Mouse (Mus musculus) leukemia stem cell, adult 10-12 weeks (primary cell): Measurements from ENCODE around the gene Actl6b. TPM values are rescaled to one million over a fixed set of nuclear protein-coding genes. Genes with fewer than 3 reads are reported as not detected.

Experiments
- polyA plus RNA-seq: library from polyadenylated mRNA; stranded (reverse); fragments of >175 nt; gene quantifications from 2 replicates; pipeline ENCODE4 v1.2.3, GENCODE M21; 2012; ENCODE audit warnings: low replicate concordance

The Actl6b gene
- not detected in 2 replicates for polyA plus RNA-seq

DNA sequence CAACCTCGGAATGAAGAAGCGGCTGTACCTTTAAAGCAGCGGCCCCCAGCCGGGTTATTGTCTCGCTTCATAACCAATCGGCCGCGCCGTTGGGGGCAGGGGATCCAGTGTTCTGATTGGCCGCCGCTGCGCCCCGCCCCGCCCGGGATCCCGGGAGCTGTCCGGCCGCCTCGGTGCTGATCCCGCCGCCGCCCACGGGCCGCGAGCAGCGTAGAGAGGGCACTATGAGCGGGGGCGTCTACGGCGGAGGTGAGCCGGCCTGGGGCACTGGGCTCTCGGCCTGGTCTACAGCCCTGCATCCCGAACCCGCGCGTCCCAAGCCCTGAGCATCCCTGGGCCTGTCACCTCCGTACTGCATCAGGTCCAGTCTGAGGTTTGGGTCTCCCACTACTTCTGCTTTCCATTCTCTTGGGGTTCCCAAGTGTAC, at the start of gene Actl6b:
Gene Actl6b (plus strand): TSS at position 107 of the 427 bp plus-strand sequence.

DNA sequence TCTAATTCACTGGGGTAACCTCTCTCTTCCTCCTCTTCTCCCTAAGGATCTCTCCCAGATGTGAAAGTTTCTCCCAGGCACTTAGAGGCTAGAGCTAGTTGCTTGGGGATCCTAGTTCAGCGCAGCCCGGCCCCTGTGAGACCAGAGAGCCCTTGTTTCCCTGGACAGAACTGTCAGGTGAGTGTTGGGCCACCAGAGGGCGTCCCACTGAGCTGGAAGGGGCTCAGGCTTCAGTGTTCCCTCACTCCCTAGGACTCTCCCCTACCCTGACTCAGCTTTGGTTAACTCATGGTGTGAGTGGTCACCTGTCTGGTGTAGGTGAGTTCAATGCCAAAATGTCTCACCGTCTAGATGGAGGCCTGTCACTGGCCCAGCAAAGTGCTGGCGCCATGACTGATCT, 34.9 kb upstream of the Actl6b start, which contains the start of gene Gigyf1:
Gene Gigyf1 (plus strand): TSS at position 113 of the 400 bp plus-strand sequence.

DNA sequence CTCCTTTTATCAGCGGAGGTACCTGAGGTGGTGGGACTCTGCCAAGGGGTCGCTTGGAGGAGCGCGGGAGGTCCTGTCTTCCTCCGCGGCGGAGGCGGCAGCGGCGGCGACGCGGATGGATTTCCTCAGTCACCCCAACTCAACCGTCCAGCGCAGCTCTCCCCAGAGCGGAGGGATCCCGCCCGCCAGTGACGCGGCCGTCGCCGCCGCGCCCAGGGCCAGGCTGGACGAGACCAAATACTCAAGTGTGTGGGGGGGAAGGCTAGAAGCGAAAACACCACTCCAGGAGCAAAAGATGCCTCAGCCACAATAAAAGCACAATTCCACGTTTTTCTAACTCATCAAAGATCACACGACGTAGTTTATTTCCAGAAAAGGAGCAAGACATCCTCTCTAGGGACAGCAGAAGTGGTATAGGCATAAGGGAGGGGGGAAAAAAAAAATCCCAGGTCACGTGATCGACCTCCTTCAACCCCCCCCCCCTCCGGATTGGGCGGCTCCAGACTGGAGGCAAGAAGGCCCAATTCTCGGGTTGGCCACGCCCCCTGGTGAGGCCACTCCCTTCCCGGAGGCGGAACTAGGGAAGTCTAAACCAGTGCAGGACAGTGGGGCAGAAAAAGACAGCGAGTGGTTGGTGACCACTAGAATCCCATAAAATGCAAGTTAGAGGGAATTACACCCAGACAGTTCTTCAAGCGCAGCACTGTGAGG, 20.0 kb upstream of the Actl6b start, which contains the start of the genes Epo and Gnb2:
Gene Epo (minus strand): TSS at position 126 of the 711 bp plus-strand sequence.
Gene Gnb2 (minus strand): TSS at position 394 of the 711 bp plus-strand sequence.

DNA sequence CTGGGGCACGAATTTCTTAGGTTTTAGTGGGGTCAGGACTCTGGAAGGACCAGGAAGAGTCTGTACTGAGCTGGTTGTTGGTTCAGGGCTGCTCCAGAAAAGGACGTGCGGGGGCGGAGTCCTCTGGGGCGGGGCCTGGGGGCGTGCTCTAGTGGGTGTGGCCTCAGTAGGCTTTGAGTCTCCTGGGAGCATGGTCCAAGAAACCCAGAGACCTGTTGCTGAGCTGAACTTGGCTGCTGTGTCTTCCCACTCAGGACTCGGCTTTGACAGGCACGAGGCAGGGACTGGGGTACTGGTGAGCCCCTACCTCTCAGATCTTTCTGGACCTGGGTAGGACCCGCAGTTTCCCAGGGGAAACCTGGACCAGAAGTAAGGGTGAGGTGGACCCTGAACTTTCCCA, 16.3 kb downstream of the Actl6b start, which contains the start of gene Tfr2:
Gene Tfr2 (plus strand): TSS at position 176 of the 400 bp plus-strand sequence.

DNA sequence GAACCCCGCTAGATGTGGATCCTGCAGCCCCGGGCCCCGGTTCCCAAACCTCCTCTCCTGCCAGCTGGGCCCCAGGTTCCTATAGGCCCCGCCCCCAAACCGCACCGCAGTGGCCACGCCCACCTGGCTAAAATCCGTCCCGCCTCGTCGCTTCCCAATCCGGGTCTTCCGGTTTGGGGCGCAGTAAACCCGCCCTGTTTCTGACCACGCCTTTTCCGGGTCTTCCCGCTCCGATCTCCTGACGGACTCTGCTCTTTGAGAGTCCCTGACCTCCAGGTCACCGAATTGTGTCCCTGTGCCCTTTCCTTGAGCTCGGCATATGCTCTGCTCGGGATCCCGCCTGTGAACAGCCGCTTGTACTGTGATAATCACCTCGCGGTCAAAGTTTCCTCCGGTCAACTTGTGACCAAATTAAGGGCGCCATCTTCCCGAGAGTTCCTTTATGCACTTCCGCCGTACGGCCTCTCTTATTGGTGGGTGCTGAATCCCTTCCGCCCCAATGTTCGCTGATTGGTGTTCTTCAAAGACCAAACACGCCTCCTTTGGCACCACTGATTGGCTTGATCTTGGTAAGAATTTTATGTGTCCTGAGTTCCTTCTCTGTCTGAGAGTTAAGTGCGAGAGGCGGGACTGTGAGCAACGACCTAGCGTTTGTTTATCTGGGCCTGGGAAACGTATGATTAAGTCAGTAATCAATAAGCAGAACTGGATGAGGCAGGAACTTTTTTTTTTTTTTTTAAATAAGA, 47.5 kb downstream of the Actl6b start, which contains the start of gene Mospd3:
Gene Mospd3 (minus strand): TSS at position 440 of the 746 bp plus-strand sequence.

DNA sequence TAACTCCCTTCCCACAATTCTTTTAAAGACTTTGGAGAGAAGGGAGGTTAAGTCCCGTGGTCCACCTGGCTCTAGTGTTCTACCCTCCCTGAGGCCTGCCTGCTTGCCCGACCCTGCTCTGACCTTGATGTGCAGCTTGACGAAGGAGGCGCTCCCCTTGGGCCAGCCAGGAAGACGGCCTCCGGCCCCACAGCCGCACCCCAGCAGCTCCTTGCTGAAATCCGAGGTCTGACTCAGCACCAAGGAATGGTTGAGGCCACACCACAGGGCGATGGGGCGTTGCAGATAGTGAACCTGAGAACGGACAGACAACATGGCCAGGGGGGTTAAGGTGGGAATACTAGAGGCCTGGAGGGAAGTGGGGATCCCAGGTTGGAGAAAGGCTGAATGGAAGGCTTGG, 60.2 kb downstream of the Actl6b start, which contains the start of gene Pcolce:
Gene Pcolce (minus strand): TSS at position 235 of the 400 bp plus-strand sequence.

Other genes starting within 250 kb of the Actl6b start
- 437 and 506 TPM in 2 replicates for gene Srrt, start 245.8 kb upstream of the Actl6b start, polyA plus RNA-seq
- 32.1 and 38.4 TPM in 2 replicates for gene Trip6, start 239.1 kb upstream of the Actl6b start, polyA plus RNA-seq
- 2.7 and 5.8 TPM in 2 replicates for gene Slc12a9, start 219.9 kb upstream of the Actl6b start, polyA plus RNA-seq
- gene Ephb4, start 203.4 kb upstream of the Actl6b start, polyA plus RNA-seq: 1.3 and 3.4 TPM in 2 replicates
- gene Zan, start 76.5 kb upstream of the Actl6b start, polyA plus RNA-seq: 0.07 and 0.16 TPM in 2 replicates
- 21.2 and 62.7 TPM in 2 replicates for gene Pop7, start 51.0 kb upstream of the Actl6b start, polyA plus RNA-seq
- 54.3 and 65.9 TPM in 2 replicates for gene Gigyf1, start 35.0 kb upstream of the Actl6b start, polyA plus RNA-seq
- gene Epo, start 20.3 kb upstream of the Actl6b start, polyA plus RNA-seq: not detected in 2 replicates
- gene Gnb2, start 20.0 kb upstream of the Actl6b start, polyA plus RNA-seq: 351 and 463 TPM in 2 replicates
- gene Tfr2, start 16.3 kb downstream of the Actl6b start, polyA plus RNA-seq: 90.8 and 239 TPM in 2 replicates
- gene Mospd3, start 47.5 kb downstream of the Actl6b start, polyA plus RNA-seq: 1,131 and 1,239 TPM in 2 replicates
- 19.5 and 40.7 TPM in 2 replicates for gene Pcolce, start 60.3 kb downstream of the Actl6b start, polyA plus RNA-seq
- 0.19 TPM in 1 of 2 replicates, not detected in the other for gene Fbxo24, start 75.5 kb downstream of the Actl6b start, polyA plus RNA-seq
- gene Lrch4, start 75.6 kb downstream of the Actl6b start, polyA plus RNA-seq: 212 and 267 TPM in 2 replicates
- 10.1 and 35.3 TPM in 2 replicates for gene Gm20605, start 75.7 kb downstream of the Actl6b start, polyA plus RNA-seq
- gene Sap25, start 87.8 kb downstream of the Actl6b start, polyA plus RNA-seq: 51.9 and 75.4 TPM in 2 replicates
- not detected in 2 replicates for gene Irs3, start 92.2 kb downstream of the Actl6b start, polyA plus RNA-seq
- 114 and 402 TPM in 2 replicates for gene Agfg2, start 131.2 kb downstream of the Actl6b start, polyA plus RNA-seq
- 2.6 and 5.1 TPM in 2 replicates for gene Nyap1, start 188.1 kb downstream of the Actl6b start, polyA plus RNA-seq
- gene Tsc22d4, start 192.2 kb downstream of the Actl6b start, polyA plus RNA-seq: 492 and 602 TPM in 2 replicates
- 75.1 and 125 TPM in 2 replicates for gene Ppp1r35, start 225.3 kb downstream of the Actl6b start, polyA plus RNA-seq
- 163 and 385 TPM in 2 replicates for gene Mepce, start 234.1 kb downstream of the Actl6b start, polyA plus RNA-seq
- 0.39 and 0.80 TPM in 2 replicates for gene Zcwpw1, start 234.3 kb downstream of the Actl6b start, polyA plus RNA-seq